Mouse (Mus musculus): ENCODE results near the gene Ppip5k1. TPM values are rescaled to one million over a fixed set of nuclear protein-coding genes. Genes with fewer than 3 reads are reported as not detected.

Gene Ppip5k1
- polyA plus RNA-seq, 1 experiment from 2014 or later, result 12.5 TPM

DNA sequence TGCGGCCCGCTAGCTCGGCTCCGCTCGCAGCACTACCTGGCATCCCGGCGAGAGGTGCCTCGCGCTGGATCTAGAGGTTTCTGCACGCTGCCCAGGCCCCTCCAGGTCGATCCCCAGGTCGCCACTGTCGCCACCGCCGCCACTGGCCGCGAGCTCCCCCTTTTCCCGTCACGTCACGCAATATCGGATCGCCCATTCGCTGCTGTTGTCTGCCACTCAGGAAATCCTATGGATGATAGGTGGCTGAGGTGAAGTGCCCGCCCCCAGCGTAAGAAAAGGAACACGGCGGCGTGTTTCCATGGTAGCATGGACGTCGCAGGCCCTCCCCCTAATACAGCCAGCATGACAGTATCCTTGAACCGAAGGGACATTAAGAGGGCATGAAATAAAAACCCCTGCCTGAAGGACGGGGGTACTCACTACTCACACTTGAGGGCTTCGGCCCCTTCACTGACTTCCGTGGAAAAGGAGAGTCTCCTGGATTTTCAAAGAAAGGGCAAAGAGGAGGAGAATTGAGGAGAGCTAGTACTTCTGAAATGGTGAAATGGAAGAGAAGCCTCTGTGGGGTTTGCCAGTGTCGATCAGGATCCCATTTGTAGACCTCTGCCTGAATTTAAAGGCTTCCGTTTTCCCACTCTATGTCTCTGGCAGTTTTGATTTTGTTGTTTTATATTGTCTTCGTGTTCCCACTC, 83.8 kb downstream of the Ppip5k1 start, which contains the start of gene Trp53bp1:
Gene Trp53bp1, minus strand, starts transcription at position 172 of the 692 bp plus-strand sequence.
- under 1% methylated on average over 37 of the region's 37 CpGs for WGBS
- Histone ChIP-seq H3K27ac (peak within 1 kb of the TSS; percentile 97), H3K27me3 (no peaks in the 10 kb centered on the region), H3K36me3 (replicated peaks) (peaks cover 33% of the 10 kb centered on the region), H3K4me1 (peaks cover 37% of the 10 kb centered on the region), H3K4me3 (replicated peaks) (peak within 1 kb of the TSS; percentile 88), H3K9ac (peak within 1 kb of the TSS; percentile 89), H3K9me3 (no peaks in the 10 kb centered on the region), H3K4me2 (peak within 1 kb of the TSS; percentile 64)
- peak; percentile 99 for ATAC-seq (ENCODE audit: low FRiP score)

DNA sequence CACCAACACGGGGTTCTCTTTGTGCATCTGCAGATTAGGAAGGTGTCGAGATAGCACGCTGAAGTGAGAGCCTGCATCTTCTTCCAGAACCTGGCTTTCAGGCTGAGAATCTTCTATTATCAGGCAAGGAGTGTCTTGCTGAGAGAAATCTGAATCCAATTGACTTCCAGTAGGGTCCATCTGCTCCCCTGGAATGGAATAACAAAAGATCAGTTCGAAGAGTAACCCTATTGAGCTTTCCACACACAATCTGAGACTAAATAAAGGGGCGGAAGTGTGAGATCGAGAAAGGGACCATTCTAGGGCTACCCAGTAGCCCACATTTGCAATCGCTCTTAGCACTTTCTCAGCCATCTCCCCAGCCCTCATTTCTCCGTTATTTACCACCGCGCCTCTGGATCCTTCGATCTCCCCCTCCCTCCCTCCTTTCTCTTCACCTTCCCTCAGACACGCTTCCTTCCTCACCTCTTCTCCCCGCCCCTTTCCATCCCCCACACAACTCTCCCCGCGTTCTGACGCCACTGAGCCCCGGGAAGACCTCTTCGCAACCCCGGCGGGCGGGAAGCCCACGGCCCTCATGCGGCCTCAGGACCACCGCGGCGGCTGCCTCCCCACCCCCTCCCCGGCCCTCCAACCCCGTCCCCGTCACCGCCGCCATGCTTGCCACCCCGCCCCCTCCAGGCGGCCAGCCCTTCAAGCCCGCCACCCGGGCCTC, 84.5 kb downstream of the Ppip5k1 start:
- peak; percentile 85 for ATAC-seq (ENCODE audit: low FRiP score)
- Histone ChIP-seq H3K36me3 (replicated peaks) (peaks cover 34% of the 10 kb centered on the region), H3K4me1 (peaks cover 37% of the 10 kb centered on the region), H3K27me3 (no peaks in the 10 kb centered on the region), H3K9ac (peak overlapping the region; percentile 89), H3K27ac (peak overlapping the region; percentile 97), H3K4me3 (replicated peaks) (peak overlapping the region; percentile 88), H3K9me3 (no peaks in the 10 kb centered on the region), H3K4me2 (peak overlapping the region; percentile 64)
- 1% methylated on average over 29 of the region's 35 CpGs for WGBS

- WGBS, result 85% methylated on average over 8 of the region's 8 CpGs
- peak overlapping the region; percentile 64 for H3K4me2 ChIP-seq
- peaks cover 47% of the 10 kb centered on the region for H3K36me3 ChIP-seq (replicated peaks)
- no peak overlapping the region for H3K4me3 ChIP-seq (replicated peaks)
- no peak overlapping the region for H3K9ac ChIP-seq
- H3K27me3 ChIP-seq, result no peaks in the 10 kb centered on the region
- H3K9me3 ChIP-seq, result no peaks in the 10 kb centered on the region
- peaks cover 37% of the 10 kb centered on the region for H3K4me1 ChIP-seq
- no peak for ATAC-seq (ENCODE audit: low FRiP score)
- H3K27ac ChIP-seq, result no peak overlapping the region
Measured at GRCm38 (mm10) chr2:121268446-121268845, 86.8 kb downstream of the Ppip5k1 start.

Other genes with a start within 250 kb of the Ppip5k1 start
- not detected in 2 replicates for gene Tgm7, start 245.6 kb downstream of the Ppip5k1 start, polyA plus RNA-seq (2016; fragmentation: Nextera tagmentation; extraction: Ambion mirVana)
- 25.7 and 33.3 TPM in 2 replicates for gene Adal, start 215.0 kb downstream of the Ppip5k1 start, polyA plus RNA-seq (2016; fragmentation: Nextera tagmentation; extraction: Ambion mirVana)
- gene Lcmt2, start 214.7 kb downstream of the Ppip5k1 start, polyA plus RNA-seq (2016; fragmentation: Nextera tagmentation; extraction: Ambion mirVana), result 21.7 and 26.6 TPM in 2 replicates
- 82.9 and 83.1 TPM in 2 replicates for gene Tubgcp4, start 184.7 kb downstream of the Ppip5k1 start, polyA plus RNA-seq (2016; fragmentation: Nextera tagmentation; extraction: Ambion mirVana)
- 14.4 and 16.2 TPM in 2 replicates for gene Zscan29, start 184.3 kb downstream of the Ppip5k1 start, polyA plus RNA-seq (2016; fragmentation: Nextera tagmentation; extraction: Ambion mirVana)
- gene Trp53bp1, start 84.0 kb downstream of the Ppip5k1 start, polyA plus RNA-seq (2016; fragmentation: Nextera tagmentation; extraction: Ambion mirVana), result 216 and 229 TPM in 2 replicates
- 9.3 and 12.7 TPM in 2 replicates for gene Map1a, start 65.8 kb downstream of the Ppip5k1 start, polyA plus RNA-seq (2016; fragmentation: Nextera tagmentation; extraction: Ambion mirVana)
- gene Ckmt1, start 2.3 kb upstream of the Ppip5k1 start, polyA plus RNA-seq (2016; fragmentation: Nextera tagmentation; extraction: Ambion mirVana), result 8.5 and 14.4 TPM in 2 replicates
- gene Strc, start 31.8 kb upstream of the Ppip5k1 start, polyA plus RNA-seq (2016; fragmentation: Nextera tagmentation; extraction: Ambion mirVana), result not detected in 2 replicates
- gene Pdia3, start 58.4 kb upstream of the Ppip5k1 start, polyA plus RNA-seq (2016; fragmentation: Nextera tagmentation; extraction: Ambion mirVana), result 416 and 432 TPM in 2 replicates
- gene Catsper2, start 58.4 kb upstream of the Ppip5k1 start, polyA plus RNA-seq (2016; fragmentation: Nextera tagmentation; extraction: Ambion mirVana), result 2.9 and 3.6 TPM in 2 replicates
- gene Ell3, start 88.9 kb upstream of the Ppip5k1 start, polyA plus RNA-seq (2016; fragmentation: Nextera tagmentation; extraction: Ambion mirVana), result 6.9 and 12.4 TPM in 2 replicates
- 456 and 479 TPM in 2 replicates for gene Serf2, start 93.8 kb upstream of the Ppip5k1 start, polyA plus RNA-seq (2016; fragmentation: Nextera tagmentation; extraction: Ambion mirVana)
- 124 and 130 TPM in 2 replicates for gene Hypk, start 97.9 kb upstream of the Ppip5k1 start, polyA plus RNA-seq (2016; fragmentation: Nextera tagmentation; extraction: Ambion mirVana)
- gene Serinc4, start 101.4 kb upstream of the Ppip5k1 start, polyA plus RNA-seq (2016; fragmentation: Nextera tagmentation; extraction: Ambion mirVana), result 0.85 and 0.88 TPM in 2 replicates
- 67.6 and 70.1 TPM in 2 replicates for gene Mfap1b, start 118.7 kb upstream of the Ppip5k1 start, polyA plus RNA-seq (2016; fragmentation: Nextera tagmentation; extraction: Ambion mirVana)
- gene Mfap1a, start 151.3 kb upstream of the Ppip5k1 start, polyA plus RNA-seq (2016; fragmentation: Nextera tagmentation; extraction: Ambion mirVana), result 30.2 and 34.6 TPM in 2 replicates
- 15.5 and 15.7 TPM in 2 replicates for gene Wdr76, start 151.3 kb upstream of the Ppip5k1 start, polyA plus RNA-seq (2016; fragmentation: Nextera tagmentation; extraction: Ambion mirVana)